Mouse (Mus musculus) splenic B cell, adult 2 months (primary cell): ENCODE data around the gene Cir1.
A peak's percentile ranks its signal among the peaks of the same experiment; 100 is the strongest.

Experiments used
- DNase-seq: peaks from one replicate; pipeline ENCODE4 v3.0.0-alpha.2; 2011; ENCODE audit warnings: low read depth, low spot score
- H3K27me3 ChIP-seq: 2 replicates; pipeline ENCODE4 v1.6.1; 2012; ENCODE audit warnings: mild to moderate bottlenecking, low read length, moderate library complexity, mixed read lengths; ENCODE audit not compliant: control insufficient read depth, poor library complexity, insufficient read depth, severe bottlenecking
- H3K36me3 ChIP-seq: 2 replicates; pipeline ENCODE4 v1.6.1; 2012; ENCODE audit warnings: mild to moderate bottlenecking, low read length, moderate library complexity, mixed read lengths; ENCODE audit not compliant: control insufficient read depth, poor library complexity, insufficient read depth, severe bottlenecking

Cir1 gene

DNA sequence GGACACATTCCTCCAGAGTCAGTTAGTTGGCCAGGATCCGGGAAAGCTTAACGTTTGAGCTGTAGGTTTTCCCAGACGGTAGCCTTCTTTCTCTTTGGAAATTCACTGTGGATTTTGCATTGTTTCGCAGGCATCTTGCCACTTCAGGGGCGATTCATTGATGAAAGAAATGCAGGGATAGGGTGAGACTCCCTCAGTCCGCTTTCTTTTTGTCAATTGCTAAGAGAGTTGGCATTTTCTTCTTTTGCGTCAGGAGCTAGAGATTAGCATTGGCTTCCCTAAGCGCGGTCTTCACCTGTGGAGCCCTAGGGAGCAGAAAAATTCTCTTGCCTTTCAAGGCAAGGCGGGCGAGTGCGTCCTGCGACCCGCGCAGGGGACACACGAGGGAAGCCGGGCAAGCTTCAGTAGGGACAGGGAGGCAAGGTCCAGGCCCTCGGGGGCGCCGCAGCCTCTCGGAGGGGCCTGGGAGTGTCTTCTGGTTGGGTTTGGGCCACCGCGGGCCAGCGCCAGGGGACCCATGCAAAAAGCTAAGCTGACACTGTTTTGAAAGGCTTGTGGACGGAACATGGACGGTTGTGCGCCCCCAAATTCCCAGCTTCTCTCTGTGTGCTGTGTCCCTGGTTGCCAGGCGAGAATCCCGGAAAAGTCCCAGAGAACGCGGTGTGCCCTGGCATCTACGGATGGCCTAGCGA is 32.0 kb downstream of the Cir1 start:
- DNase-seq, result peak; percentile 36

DNA sequence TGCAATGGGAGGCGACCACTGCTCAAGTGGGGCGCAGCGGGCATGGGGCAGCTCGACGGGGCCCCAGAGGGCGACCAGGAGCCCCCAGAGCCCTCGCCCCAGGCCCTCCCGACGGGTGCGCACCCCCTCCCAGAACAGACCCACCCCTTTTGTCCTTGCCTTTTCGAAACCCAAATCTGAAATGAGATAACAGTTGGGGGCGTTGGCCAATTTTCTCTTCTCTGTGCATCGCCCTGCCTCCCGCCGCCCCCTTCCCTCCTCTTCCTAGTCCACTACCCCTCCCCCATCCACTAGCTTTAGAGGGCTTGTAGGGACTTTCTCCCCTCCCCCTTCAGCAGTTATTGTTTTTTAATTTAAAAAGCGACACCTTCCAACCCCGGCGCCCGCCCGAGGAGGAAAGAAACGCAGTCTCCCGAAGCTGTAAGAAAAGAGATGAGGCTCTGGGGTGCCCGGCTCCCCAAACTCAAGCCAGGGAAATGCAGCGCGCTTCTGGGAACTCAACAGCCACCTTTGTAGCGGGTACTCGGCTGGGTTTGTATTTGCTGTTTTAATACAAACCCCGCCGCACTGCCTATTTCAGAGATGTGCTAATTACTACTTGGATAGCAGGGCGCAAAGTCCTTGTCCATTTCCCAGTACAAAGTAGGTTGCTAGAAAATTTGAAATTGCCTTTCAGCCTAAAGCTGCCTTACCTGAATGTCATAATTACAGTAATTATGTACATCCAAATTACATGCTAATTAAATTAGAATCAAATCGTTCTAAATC is 33.0 kb downstream of the Cir1 start:
- Histone ChIP-seq H3K36me3 (no peaks in the 10 kb centered on the region), H3K27me3 (peaks cover 6% of the 10 kb centered on the region)
- DNase-seq, result peak; percentile 23

More for the DNA sequence above, 32.0 kb downstream of the Cir1 start:
- Histone ChIP-seq H3K27me3 (peaks cover 6% of the 10 kb centered on the region), H3K36me3 (0 out of 2 replicates have a peak, but pooled peaks cover 2% of the 10 kb centered on the region)

DNA sequence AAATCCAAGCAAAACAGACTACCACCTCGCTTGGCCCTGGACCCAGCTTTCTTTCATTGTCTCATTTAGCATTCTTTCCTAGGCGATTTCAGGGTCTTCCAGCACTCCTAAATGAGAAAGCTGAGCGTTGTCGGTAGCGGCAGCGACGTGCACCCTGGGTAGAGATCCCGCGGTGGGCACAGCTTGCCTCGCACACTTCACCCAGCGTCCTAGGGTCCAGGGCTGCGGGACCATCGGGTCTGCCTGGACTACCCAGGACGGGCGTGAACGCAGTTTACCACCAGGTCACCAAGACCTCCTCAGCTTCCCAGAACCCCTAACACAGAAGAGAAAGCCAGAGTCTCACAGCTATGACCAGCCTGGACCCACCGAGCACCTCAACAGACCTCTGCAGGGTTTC is 33.6 kb downstream of the Cir1 start:
- Histone ChIP-seq H3K27me3 (peaks cover 8% of the 10 kb centered on the region), H3K36me3 (no peaks in the 10 kb centered on the region)
- peak; percentile 32 for DNase-seq

DNA sequence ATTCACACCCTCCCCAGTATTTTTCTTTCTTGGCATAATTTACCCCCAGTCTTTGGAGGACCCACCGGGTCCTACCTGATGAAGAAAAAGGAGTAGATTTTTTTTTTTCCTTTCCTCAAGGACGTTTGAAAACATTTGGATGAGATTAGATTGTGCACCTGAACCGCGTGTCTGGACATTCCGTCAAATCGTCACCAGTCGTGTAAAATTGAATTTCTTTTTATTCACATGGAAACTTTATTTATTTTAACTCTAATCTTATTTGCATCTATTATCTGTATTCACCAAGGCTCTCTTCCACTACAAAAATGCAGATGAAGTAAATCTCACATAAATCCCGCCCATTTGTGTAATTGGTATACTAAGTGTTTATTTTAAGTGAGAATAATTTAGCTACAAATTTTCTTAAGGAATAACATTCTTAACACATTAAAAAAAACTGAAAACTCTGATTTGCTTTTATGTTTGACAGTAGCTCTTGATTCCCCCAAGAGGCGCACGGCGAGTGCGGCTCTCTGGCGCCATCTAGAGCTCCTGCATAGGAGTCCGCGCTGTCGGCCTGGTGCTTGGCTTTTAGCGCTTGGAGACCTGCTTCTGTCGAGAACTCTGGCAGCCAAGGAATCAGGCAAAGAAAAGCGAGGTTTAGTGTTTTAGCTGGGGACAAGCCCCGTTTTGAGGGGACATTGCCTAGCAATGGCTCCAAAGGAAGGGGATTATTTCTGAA is 34.2 kb downstream of the Cir1 start:
- Histone ChIP-seq H3K36me3 (no peaks in the 10 kb centered on the region), H3K27me3 (peaks cover 8% of the 10 kb centered on the region)
- peak; percentile 94 for DNase-seq

DNA sequence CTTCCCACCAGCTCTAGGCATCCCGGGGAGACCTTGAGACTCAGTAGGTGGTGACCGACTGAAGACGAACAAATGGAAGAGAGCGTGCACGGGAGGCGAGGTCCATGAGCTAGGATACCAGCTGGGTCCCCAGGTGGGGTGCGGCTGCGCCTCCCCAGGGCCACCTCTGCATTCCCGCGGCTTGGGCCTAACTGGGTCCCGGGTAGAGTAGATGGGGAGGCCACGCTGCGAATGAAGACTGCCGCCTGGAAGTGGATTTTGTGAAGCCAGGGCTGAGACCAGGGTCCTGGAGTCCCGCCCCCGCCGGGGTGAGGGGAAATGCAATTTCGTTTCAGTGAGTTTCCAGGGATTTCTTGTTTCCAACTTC is 34.8 kb downstream of the Cir1 start:
- H3K36me3 ChIP-seq, result no peaks in the 10 kb centered on the region
- H3K27me3 ChIP-seq, result peaks cover 8% of the 10 kb centered on the region
- DNase-seq, result peak; percentile 23

DNA sequence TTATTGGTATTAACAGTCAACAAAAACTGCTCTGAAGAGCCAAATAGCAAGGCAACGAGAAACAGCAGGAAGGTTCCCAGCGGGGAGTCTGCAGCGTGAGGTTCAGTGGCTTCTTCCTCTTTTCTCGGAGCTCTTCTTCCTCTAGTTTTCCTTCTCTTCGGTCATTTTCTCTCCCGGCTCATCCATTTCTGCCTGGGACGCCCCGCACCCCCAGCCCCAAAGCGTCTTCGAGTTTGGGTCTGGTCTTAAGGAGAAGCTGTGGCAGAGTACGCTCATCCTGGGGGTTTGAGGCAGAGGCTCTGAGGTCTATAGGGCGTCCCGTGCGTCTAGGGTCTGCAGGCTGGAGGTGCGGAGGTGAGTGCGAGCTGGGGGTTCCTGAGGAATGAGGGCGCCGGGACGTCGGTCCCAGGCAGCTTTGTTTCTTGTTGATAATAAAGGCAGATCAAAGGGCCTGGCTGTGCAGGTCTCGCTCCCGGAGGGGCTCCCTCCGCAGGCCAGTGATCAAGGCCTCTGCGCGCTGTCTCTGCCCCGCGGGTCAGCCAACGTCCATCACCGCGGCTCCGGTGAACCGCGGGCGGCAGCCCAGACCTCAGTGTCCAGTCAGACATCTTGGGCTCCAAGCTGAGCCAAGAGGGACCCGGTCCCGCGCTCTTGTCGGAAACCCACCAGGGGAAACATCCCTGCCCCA is 35.3 kb downstream of the Cir1 start:
- DNase-seq, result peak; percentile 43
- Histone ChIP-seq H3K27me3 (peaks cover 8% of the 10 kb centered on the region), H3K36me3 (no peaks in the 10 kb centered on the region)

DNA sequence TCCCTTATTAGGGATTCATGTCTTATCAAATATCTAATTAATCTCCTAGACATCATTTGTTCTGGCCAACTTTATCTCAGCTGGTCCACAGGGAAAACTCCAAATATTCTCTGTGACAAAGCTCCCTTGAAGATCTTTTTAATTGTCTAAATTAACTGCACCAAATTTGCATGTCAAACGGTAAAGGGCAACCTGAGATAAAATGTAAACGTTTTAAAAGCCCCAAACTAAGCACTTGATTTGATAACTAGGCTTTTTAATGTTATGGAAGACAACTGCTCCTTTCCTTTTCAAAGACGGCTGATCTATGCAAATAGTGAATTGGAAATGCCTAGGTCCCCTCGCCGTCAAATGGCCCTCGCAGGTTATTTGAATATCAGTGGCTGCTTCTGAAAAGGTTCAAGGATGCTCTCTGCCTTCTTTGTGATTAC is 36.3 kb downstream of the Cir1 start:
- Histone ChIP-seq H3K27me3 (peaks cover 8% of the 10 kb centered on the region), H3K36me3 (no peaks in the 10 kb centered on the region)
- peak; percentile 21 for DNase-seq

DNA sequence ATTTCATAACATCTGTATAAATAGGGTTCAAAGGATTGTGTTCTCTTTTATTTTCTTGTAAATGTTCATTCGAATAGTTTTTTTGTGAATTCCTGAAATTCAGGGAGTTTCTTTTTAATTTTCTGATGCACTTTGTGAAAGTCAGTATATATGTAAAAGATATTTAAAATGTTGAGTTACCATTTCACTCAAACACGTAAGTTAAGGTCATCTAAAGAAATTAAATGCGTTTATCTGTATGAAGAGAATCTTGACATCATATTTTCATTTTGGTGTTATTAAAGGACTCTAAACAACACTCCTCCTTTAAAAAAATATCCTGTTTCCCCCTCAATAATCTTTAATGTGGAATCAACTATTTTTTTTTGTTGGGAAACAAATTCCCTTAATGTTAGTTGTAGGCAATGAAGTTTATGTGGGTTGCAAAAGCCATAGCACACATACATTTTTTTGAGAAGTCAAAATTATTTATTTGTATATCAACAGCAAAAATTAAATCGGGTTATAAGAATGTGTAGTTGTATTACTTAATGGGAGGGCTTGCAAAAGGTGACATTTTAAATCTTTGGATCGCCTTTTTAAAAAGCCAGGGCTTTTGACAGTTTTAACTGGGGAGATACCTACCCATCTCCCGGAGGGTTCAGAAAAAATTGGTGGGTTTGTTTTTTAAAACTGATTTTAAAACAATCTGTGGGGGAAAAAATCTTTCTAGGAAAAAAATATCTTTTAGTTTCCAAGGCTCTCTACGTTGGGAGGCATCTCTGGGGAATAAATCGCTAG is 37.0 kb downstream of the Cir1 start:
- DNase-seq, result peak; percentile 12

DNA sequence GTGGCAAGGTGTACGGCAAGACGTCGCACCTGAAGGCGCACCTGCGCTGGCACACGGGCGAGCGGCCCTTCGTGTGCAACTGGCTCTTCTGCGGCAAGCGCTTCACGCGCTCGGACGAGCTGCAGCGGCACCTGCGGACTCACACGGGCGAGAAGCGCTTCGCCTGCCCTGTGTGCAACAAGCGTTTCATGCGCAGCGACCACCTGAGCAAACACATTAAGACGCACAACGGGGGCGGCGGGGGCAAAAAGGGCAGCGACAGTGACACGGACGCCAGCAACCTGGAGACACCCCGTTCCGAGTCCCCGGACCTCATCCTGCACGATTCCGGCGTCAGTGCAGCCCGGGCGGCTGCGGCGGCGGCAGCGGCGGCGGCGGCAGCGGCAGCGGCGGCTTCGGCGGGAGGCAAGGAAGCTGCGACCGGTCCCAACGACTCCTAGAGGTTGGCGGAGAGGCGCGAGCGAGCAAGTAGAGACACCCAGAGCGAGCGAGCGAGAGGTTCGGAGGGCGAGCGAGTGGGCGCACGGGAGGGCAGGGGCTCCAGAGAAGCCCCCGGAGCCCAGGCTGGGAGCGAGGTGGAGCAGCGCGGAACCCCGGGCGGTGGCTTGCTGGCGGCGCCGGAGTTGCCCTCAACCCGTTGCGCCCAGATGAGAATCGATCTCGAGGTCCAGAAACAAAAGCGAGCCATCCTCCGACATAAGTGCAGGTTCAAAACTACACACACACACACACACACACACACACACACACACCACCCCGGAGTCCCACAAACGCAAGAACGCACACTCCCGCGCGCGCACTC is 38.2 kb downstream of the Cir1 start:
- Histone ChIP-seq H3K27me3 (peaks cover 2% of the 10 kb centered on the region), H3K36me3 (no peaks in the 10 kb centered on the region)
- peak; percentile 58 for DNase-seq

More for the DNA sequence above, 37.0 kb downstream of the Cir1 start:
- no peaks in the 10 kb centered on the region for H3K36me3 ChIP-seq
- H3K27me3 ChIP-seq, result peaks cover 4% of the 10 kb centered on the region

DNA sequence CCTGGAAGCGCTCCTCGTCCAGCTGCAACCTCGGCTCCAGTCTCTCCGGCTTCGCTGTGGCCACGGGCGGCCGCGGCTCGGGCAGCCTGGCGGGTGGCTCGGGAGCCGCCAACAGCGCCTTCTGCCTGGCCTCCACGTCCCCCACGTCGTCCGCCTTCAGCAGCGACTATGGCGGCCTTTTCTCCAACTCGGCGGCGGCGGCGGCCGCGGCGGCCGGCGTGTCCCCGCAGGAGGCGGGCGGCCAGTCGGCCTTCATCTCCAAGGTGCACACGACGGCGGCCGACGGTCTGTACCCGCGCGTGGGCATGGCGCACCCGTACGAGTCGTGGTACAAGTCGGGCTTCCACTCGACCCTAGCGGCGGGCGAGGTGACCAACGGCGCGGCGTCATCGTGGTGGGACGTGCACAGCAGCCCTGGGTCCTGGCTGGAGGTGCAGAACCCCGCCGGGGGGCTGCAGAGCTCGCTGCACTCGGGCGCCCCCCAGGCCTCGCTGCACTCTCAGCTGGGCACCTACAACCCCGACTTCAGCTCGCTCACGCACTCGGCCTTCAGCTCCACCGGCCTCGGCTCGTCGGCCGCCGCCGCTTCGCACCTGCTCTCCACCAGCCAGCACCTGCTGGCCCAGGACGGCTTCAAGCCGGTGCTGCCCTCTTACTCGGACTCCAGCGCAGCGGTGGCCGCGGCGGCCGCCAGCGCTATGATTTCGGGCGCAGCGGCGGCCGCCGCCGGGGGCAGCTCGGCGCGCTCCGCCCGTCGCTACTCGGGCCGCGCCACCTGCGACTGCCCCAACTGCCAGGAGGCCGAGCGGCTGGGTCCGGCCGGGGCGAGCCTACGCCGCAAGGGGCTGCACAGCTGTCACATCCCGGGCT is 39.0 kb downstream of the Cir1 start:
- peak; percentile 50 for DNase-seq
- peaks cover 2% of the 10 kb centered on the region for H3K27me3 ChIP-seq

DNA sequence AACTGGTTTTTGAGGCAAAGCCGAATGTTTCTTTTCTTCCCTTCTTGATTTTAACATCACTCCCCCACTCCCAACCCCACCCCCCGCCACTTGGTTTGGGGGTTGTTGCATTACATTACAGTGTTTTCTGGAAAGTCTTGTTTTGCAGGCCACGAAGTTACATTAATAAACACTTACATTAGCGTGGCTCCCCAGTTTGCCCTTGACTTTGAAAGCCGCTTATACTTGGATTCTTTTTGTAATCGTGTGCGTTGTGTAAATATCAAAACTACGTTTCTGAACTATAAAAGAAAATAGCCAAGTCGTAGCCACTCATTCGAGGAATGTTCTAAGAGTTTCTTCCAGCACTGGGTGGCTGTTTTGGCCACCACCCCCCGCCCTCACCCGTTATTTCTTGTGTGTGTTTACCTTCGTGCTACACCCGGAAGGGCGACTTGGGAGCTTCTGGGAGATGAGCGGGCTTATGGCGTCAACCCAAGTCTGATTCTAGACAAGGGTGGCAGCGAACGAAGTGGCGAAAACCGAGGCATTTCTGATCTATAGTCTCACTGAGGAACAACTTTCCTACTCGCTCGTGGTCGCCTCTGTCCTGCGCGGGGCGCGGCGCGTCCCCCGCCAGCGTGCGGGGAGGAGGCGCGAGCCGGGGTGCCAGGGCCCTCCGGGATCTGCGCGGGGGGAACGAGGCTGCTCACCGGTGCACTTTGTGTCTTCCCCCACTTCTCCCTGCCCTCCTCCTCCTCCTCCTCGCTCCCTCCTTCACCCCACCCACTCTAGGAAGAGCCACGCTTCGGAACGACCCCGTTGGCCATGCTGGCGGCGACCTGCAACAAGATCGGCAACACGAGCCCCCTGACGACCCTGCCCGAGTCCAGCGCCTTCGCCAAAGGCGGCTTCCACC is 39.9 kb downstream of the Cir1 start:
- H3K27me3 ChIP-seq, result peaks cover 2% of the 10 kb centered on the region
- DNase-seq, result peak; percentile 49
- no peaks in the 10 kb centered on the region for H3K36me3 ChIP-seq

More for the DNA sequence above, 39.0 kb downstream of the Cir1 start:
- no peaks in the 10 kb centered on the region for H3K36me3 ChIP-seq
